Mouse (Mus musculus) c-Kit-positive CD71-positive TER-119-negative erythroid progenitor cells, embryonic 14.5 days (primary cell): ENCODE measurements at regions not wholly inside any gene's neighbourhood (a gene's known extent, or its start where the extent isn't known, plus 50 kb on each side); places are given as distances from the start of the nearest gene placed in this dataset.

Experiments
- DNase-seq: peaks from one replicate; pipeline ENCODE4 v3.0.0-alpha.2; 2013; ENCODE audit warnings: low read depth

GRCm38 (mm10) chr4:12421628-12422319 lies 250.0 kb upstream of the Fam92a start:
- no peak for DNase-seq

DNA sequence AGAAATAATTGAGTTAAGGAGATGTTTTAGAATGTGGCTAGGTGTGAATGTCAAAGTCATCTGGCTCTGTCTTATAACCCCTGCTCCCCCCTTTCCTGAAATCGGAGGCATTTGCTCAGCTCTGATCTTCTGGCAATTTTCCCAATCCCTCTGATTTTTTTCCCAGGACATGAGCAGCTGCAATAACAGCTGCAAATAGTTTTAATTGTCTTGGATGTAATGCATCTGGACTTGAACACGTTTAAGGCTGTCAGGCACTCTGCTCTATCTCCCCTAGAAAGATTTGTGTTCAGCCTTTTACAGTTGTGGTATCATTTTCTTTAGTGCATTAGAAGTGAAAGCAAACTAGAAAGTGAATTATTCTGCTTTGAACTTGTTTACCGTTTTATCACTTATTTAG lies 246.3 kb upstream of the Fam92a start:
- no peak for DNase-seq

DNA sequence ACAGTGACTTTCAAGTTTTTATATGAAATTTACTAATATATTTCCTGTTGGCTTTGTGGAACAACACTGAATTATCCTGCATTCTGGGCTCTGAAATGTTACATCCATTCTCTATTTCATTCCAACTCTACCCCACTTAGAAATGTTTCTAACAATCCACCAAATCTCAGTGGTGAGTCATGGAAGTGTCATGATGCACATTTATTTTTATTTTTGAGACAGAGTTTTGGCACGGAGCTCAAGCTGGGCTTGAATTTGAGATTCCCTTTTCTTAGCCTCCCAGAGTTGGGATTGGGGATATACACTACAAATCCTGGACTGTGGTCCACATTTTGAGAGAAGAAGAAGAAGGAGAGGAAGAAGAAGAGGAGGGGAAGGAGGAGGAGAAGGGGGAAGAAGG lies 223.5 kb upstream of the Fam92a start:
- DNase-seq, result no peak

DNA sequence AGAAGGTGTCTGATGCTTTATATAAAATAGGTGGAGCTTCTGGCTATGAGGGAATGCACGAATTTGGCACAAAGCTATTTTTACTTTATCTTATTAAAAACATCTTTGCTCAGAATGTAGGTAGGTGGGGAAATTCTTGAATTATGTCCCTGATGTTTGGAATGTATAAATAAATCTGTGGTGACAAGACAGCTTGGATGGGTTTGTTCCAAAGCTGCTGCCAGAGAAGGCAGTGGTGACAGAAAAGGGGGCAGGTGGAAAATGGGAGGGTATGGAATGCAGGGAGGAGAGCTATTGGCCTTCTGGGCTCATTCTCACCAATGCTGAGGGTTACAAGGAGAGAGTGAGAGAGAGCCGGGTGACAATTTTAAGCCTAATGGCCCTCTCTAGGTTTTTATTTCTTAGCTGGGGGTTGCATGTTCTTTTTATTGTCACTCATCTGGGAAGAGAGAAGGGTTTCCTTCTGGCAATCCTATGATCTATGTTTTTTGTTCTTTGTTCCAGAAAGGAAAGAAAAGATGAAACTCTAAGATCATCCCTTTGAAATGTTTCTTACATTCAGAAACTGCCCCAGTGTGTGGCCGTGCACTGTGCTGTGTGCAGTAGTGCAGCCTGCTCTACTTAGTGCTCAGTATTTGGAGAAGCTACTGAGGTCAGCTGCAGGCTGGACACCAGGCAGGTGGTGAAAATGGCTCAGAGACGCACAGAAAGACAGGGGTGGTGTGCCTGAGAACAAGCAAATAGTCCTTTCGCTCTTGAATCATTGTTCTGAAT lies 205.2 kb upstream of the Fam92a start:
- no peak for DNase-seq

GRCm38 (mm10) chr4:12369551-12369950 lies 197.7 kb upstream of the Fam92a start:
- DNase-seq, result no peak

DNA sequence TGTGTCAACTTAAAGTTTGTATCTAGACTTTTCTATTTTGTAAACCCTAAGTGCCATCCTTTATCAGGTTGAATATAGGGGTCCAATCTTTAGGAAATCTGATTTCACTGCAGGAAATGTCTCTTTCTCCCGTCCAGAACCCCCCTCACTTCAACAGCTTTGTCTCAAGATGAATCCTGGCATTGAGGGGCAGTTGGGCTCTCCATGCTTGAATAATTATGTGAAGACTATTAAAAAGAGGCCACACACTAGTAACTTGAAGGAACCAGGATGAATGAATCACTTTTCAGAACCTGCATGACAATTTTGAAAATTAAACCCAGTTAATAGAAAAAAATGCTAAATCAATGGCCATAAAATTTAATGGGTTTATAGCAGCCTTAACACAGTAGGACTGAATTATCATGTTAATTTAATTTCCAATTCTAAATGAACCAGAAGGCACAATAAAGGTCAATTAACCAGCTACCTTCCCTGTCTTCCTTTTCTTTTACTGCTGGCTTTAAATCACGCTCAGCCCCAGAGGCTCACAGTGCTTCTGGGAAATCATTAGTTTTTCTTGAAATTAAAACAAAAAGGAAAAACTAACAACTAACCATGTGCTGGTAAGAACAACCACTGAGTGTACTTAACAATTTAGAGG lies 185.3 kb upstream of the Fam92a start:
- no peak for DNase-seq

- no peak for DNase-seq
These were observed 181.6 kb upstream of the Fam92a start for GRCm38 (mm10) chr4:12353337-12353856.

GRCm38 (mm10) chr4:12339236-12339635 lies 167.4 kb upstream of the Fam92a start:
- DNase-seq, result no peak

DNA sequence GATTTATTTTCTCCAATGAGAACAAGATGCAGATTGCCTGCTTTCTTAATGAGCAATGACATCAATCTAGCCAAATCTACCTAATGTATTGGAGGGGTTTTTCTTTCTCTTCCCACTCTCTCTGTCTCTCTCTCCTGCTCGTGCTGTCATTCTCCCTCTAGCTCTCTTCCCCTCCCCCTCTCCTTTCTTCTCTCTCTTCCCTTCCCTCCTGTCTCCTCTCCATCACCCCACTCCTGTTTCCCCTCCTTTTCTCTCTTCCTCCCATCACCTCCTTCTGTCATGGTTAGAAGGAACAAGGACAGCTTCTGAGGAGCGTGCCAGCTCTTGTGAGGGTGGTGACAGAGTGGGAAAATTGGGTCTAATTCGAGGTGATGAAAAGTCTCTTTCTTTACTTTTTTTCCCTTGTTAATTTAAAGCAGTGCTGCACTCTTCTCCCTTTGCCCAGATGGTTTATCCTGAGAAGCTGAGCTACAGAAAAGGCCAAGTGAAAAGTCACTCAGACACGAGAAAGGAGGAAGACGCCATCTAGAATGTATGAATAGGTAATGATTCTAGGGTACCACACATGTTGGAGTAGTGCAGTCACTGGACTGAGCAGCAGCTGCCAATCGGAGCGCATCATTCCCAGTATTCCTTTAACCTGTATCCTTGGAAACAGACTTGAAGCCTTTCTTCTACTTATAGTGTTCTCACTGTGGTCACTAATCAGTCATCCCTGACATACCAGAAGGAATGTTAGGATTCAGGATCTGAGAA lies 163.2 kb upstream of the Fam92a start:
- no peak for DNase-seq

DNA sequence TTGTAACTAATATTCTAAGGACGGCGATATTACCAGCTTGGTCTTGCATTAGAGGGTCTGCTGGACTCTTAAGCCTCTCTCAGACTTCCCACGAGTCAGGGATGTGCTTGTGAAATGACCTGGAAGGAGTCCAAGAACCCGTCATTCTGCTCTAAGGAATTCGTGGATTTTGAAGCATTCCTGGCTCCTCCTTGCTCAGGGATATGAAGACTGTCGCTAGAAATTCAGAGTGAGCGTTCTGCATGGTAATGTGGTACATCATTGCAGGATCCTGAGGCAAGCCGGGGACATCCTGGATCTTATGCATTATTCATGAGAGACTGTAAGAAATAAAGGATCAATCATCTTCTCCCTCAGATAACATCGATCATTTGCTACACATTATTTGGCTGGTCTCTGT lies 162.6 kb upstream of the Fam92a start:
- no peak for DNase-seq

DNA sequence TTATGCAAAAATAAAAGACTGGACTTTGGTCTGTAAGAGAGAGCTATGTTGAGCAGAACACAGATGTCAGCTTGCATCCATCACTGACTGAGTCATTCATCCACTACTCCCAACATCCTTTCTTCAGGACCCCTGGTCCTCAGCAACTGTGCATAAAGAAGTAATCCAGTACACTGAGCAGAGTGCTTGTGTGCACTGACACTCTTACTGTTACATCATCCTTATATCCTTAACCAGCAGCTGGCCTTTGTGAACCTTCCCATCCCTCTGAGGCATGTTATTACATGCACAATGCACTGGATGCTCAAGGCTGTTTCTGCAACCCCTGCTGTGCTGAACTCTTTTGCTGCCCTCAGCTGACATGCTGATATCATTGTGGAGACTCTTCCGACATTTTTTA lies 144.2 kb upstream of the Fam92a start:
- DNase-seq, result no peak

DNA sequence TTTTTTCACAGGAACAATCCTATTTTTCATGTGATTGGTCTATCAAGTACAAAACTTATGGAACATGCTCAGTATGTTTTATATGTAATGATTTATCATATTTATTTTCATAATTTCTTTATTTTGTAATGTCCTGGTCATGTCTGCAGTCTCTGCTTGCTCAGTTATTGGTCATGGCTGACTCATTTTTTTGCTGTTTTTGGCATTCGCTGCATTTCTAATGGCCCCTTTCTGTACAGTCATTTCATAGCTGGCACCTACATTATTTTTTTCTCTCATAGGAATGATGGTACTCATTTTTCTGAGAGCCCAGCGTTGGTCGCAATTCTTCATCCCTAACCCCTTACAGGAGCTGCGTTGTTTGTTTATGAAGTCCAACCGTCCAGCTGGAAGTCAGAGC lies 136.5 kb upstream of the Fam92a start:
- no peak for DNase-seq

- DNase-seq, result no peak
These were observed 135.1 kb upstream of the Fam92a start for GRCm38 (mm10) chr4:12306618-12307565.

GRCm38 (mm10) chr4:12287079-12287686 lies 115.4 kb upstream of the Fam92a start:
- DNase-seq, result no peak

- no peak for DNase-seq
These were observed 114.6 kb upstream of the Fam92a start for GRCm38 (mm10) chr4:12286391-12286790.

DNA sequence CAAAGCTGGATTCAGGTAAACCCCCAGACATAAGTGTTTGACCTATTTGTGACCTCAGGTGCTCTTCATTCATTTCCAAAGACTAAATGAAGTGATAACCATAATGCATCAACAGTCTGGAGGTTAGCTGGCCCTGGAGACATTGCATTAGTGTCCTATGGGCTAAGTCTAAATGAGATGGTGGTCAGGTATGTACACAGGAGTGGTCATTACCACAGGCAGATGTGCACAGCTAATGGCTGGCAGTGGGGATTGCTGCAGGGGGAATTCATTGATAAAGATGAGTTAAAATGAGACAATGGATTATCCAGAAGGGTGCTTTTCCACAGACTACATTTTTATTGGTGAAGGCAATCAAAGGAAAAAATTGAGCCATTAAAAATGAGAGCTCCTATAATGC lies 114.2 kb upstream of the Fam92a start:
- no peak for DNase-seq

DNA sequence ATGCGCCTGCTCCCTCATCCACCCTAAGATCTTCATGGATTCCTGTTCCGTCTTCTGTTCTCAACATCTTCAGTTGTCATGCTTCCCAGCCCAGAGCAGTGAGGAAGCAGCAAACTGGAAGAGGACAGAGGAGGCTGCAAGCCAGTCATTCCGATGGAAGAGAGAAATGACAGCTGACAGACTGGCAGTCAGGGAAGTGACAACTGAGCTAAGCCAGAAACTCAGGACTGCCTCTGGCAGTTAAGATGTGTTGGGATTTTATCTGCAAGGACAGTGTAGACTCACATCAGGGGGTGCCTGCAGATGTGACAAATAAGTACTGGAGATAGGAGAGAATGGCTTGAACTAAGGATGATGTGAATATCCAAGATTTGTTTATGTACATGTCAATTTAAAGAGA lies 106.1 kb upstream of the Fam92a start:
- no peak for DNase-seq

- no peak for DNase-seq
These were observed 101.6 kb upstream of the Fam92a start for GRCm38 (mm10) chr4:12273369-12273768.

- no peak for DNase-seq
These were observed 101.1 kb upstream of the Fam92a start for GRCm38 (mm10) chr4:12272914-12273313.

DNA sequence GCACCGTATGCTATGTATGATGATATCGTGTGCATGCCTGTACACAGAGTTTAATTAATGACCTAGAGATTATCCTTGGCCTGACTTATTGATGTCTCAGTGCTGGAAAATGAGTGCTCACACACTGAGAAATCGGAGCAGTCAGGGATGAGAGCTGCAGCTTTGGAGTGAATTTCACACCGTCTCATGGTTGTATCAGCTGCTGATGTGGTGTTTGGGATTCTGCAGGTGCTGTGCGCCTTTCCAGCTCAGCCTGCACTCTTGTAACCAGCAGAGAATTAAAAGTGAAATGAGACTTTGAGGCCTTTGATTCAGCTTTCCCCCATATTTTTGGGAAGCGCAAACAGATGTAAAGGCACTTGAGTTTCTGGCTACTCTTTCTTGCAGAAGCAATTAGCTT lies 100.6 kb upstream of the Fam92a start:
- no peak for DNase-seq

DNA sequence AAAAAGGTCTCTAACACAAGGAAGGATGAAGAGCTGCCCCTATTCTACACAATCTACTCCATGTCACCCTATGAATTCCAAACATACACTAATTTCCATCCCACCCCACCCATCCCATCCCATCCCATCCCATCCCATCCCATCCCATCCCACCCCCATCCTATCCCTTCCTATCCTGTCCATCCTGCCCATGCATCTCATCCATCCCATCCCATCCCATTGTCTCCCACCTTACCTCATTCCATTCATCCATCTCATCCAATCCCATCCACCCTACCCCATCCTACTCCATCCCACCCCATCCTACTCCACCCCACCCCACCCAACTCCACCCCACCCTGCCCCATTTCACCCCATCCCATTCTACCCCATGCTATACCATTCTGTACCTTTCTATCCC lies 91.9 kb upstream of the Fam92a start:
- DNase-seq, result no peak
